Mouse (Mus musculus): ENCODE results near the gene Adamts1. TPM values are rescaled to one million over a fixed set of nuclear protein-coding genes. Genes with fewer than 3 reads are reported as not detected.

Gene Adamts1
- polyA plus RNA-seq (2012; rRNA removed) = 2.3 and 5.1 TPM in 2 replicates

DNA sequence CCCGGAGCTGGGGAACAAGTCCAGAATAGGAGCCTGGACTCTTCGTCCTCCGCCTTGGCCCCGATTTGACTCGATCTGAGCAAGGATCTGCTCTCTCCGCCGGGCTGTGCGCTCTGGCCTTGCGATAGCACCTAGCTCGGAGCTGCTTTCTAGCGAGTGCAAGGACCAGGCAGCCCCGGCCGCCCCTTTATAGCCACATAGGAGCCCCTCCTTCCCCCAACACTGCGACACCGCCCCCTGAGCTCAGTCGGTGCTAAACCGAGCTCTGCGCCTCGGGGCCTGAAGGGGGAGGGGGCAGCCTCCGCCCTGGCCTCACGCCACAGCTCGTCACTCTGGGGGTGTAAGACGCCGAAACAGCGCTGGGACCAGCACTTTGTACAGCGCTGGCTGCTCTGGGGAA lies at the start of gene Adamts1:
Gene Adamts1 (minus strand): TSS at position 160 of the 400 bp plus-strand sequence.
- no peak for DNase-seq (ENCODE audit: low read depth, low spot score)
- 2% methylated on average over 26 of the region's 26 CpGs for WGBS

GRCm38 (mm10) chr16:85827066-85827465 lies 24.2 kb upstream of the Adamts1 start:
- DNase-seq (ENCODE audit: low read depth, low spot score) = no peak
- 52% methylated on average over 3 of the region's 3 CpGs for WGBS

DNA sequence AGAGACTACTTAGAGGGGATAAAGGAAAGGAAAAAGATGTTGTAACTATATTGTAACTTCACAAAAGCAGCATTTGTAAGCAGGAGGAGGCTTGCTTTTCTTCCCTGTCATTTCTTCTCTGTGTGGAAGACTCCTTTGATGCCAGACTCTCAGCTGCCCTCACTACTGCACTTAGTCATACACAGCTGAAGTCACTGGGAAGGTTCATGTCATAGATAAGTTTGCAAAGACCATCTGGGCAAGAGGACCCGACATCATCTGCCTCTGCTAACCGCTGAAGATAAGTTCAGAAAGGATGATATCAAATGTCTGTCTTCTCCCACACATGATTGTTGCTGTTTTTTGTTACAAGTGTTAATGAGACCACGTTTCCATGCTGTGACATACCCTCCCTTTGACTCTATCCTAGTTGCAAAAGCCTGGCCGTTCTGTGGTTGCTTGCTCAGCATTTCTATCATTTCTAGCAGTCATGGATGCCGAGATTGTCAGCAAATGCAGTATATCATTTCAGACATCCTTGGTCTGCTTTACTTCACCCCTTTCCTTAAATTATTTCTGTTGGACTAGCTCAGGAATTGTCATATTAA lies 19.5 kb upstream of the Adamts1 start:
- WGBS = 65% methylated on average over 5 of the region's 5 CpGs
- DNase-seq (ENCODE audit: low read depth, low spot score) = no peak

DNA sequence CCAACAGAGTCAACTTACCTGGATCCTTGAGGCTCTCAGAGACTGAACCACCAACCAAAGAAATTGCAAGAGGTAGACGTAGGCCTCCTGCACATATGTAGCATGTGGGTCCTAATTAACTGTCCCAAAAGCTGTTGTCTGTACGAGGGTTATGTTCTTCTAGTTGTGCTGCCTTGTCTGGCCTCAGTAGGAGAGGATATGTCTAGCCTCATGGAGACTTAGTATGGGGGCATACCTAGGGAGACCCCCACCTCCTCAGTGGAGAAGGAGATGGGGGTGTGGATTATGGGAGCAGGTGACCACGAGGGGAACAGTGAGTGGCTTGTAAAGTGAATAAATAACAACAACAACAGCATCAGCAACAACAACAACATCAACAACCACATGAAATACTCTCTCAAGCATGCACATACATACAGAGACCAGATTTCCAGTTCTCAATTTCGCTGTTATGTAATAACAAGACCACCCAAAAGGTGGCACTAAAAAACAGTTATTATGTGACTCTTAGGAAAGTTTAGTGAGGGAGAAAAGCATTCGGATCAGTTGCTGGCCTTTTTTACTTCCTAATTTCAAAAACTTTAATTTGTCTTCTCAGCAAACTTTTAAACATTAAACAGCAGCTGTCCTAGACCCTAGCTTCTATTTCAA lies 17.0 kb upstream of the Adamts1 start:
- no peak for DNase-seq (ENCODE audit: low read depth, low spot score)
- WGBS = 44% methylated on average over 5 of the region's 5 CpGs

DNA sequence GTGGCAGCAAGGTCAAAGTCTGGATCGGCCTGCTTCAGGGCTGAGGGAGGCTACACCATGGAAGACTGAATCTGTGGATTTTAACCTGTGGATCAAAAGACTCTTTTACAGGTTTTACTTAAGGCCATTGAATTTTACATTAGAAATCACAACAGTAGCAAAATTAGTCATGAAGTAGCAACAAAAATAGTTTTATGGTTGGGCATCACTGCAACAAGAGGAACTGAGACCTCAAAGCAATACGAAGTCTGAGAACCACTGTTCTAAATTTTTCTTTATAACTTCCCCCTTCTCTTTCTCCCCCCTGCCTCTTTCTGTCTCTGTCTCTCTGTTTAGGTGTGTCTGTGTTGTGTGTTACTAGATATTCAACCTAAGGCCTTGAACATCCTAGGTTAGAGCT lies 11.2 kb upstream of the Adamts1 start:
- DNase-seq (ENCODE audit: low read depth, low spot score) = no peak
- 75% methylated on average over 2 of the region's 2 CpGs for WGBS

GRCm38 (mm10) chr16:85807626-85808025 lies 4.7 kb upstream of the Adamts1 start:
- DNase-seq (ENCODE audit: low read depth, low spot score) = no peak
- 10% methylated on average over 2 of the region's 2 CpGs for WGBS

DNA sequence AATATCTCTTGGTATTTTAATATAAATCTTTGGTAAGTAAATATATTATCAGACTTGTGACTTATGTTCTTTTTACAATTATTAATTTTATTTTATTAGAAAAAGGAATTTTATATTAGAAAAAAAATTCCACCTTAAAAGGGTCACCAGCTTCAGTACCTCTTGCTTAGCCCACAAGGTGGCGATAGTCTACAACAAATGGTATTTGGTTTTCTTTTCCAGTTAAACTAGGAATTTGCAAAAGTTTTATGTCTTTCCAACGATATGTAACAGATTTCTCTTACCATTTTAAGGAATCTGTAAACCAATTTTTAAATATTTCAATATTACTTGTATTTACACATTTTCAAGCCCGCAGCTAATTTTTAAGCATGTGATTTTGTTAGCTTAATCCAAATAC lies 4.2 kb upstream of the Adamts1 start:
- no peak for DNase-seq (ENCODE audit: low read depth, low spot score)
- 20% methylated on average over 3 of the region's 3 CpGs for WGBS

DNA sequence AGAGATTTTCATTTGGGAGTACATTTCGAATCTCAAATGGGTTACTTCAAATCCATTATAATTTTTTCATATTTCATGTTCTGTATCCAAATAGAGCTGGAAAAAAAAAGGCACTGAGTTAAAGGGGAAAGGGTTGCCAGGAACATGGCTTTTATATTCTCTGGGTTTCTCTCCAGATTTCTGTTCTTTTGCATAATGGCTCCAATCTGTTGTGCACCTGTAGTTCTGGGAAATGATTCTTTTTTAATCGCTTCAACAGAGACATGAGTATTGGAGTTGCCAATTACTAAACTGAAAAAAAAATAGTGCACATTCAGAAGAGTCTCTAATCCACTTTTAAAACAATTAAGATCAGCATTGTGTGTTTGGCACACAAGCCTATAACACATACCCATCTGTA lies 2.7 kb upstream of the Adamts1 start:
- DNase-seq (ENCODE audit: low read depth, low spot score) = no peak
- WGBS = 59% methylated on average over 2 of the region's 2 CpGs

- 3% methylated on average over 25 of the region's 25 CpGs for WGBS
- no peak for DNase-seq (ENCODE audit: low read depth, low spot score)
Observed at GRCm38 (mm10) chr16:85803613-85804551, 969 bp upstream of the Adamts1 start.

GRCm38 (mm10) chr16:85801971-85802811 lies 722 bp downstream of the Adamts1 start:
- no peak for DNase-seq (ENCODE audit: low read depth, low spot score)
- WGBS = under 1% methylated on average over 67 of the region's 67 CpGs

DNA sequence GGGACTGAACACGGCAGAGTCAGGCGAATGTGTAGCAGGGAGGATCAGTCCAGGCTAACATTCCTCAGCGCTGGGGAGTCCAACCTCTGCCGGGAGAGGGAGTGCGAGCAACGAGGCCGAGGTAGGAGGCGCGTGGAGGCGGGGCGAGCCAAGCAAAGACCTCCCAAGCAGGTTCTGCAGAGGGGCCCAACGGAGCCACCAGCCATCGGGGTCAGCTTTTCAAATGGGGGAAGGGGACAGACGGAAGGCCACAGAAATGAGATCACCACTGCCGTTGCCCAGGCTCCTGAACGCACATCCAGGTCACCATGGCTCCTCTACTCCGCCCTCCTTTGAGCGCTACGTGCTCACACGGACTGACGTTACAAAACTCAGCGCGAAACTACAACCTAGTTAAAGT lies 1.7 kb downstream of the Adamts1 start:
- WGBS = 1% methylated on average over 23 of the region's 23 CpGs
- no peak for DNase-seq (ENCODE audit: low read depth, low spot score)

- DNase-seq (ENCODE audit: low read depth, low spot score) = peak; percentile 40
- 2% methylated on average over 8 of the region's 8 CpGs for WGBS
Observed at GRCm38 (mm10) chr16:85800691-85801090, 2.2 kb downstream of the Adamts1 start.

DNA sequence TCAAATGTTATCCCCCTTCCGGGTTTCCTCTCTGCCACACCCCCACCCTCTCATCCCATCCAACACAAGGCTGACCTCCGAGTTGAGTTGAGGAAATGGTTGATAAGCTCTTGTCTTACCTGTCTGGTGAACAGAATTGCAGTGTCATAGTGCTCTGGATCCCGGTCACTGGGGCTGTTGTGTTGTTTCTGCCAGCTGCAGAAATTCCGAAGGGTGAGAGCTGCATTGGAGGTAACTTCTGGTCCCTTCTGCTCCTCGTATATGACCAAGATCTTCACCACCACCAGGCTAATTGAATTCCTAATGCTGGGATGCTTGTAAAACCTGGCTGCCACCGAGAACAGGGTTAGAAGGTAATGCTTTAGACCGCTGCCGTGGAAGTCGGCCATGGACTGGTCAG lies 2.9 kb downstream of the Adamts1 start:
- 29% methylated on average over 9 of the region's 9 CpGs for WGBS
- no peak for DNase-seq (ENCODE audit: low read depth, low spot score)

DNA sequence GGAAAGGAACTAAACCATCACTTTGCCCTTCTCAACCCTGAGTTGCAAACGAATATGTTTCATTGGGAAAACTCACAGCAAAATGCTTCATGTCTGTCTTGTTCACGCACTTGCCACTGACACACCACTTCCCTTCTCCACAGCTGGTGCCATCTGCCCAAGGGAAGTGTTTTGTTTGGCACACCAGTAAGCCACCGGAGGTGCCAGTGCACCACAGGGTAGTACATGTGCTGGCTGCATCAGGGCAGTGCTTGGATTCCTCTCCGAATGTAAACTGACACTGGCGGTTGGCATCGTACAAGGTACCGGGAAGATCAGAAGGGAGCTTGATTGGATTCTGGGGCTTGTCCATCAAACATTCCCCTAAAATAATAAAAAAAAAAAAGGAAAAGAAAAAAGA lies 4.6 kb downstream of the Adamts1 start:
- 92% methylated on average over 7 of the region's 7 CpGs for WGBS
- no peak for DNase-seq (ENCODE audit: low read depth, low spot score)

GRCm38 (mm10) chr16:85797161-85797560 lies 5.8 kb downstream of the Adamts1 start:
- WGBS = 89% methylated on average over 4 of the region's 4 CpGs

DNA sequence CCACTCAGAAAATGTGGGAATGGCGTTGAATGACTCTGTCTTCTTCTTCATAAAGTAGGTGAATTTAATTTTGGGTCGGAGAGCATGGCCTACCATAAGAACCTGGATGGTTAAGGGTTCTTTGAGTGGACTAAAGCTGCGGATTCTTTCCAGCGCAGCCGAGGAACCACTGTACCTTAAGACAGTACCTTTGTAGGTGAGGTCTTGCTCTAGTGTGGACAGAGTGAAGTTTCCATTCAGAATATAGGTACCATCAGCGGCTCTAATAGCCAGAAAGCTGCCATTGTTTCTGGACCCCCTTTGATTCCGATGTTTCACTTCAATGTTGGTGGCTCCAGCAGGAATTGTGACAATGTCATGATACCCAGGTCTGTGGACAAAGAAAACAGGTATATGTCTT lies 7.2 kb downstream of the Adamts1 start:
- 94% methylated on average over 7 of the region's 7 CpGs for WGBS
- no peak for DNase-seq (ENCODE audit: low read depth, low spot score)

More at GRCm38 (mm10) chr16:85797161-85797560, 5.8 kb downstream of the Adamts1 start:
- no peak for DNase-seq (ENCODE audit: low read depth, low spot score)

DNA sequence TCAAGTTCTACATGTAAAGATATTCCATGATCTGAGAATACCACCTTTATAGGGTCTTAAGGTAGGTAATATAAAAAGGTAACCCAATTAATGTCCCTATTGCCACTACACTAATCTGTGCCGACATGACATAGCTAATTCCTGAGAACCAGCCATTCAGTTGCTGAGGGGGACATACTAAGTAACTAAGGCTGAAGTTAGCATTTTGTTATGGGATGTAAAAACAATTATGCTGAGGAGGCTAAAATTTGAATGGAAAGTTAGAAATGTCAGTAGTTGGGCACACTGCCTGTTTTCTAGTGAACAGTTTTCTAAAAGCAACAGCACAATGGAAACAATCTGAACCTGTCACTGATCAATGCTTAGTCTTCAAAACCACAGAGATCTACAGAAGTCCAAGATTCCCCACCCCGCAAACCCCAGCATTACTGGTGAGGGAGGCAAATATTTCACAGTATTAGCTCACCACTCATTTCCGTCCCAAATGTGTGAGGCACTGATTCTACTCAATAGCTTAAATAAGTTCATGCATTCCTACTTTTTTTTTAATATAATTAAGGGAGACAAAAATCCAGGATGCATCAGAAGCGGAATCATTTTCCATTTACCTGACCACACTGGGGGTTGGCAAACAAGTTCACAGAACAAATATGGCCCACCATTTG lies 9.6 kb downstream of the Adamts1 start:
- DNase-seq (ENCODE audit: low read depth, low spot score) = no peak
- WGBS = 85% methylated on average over 4 of the region's 4 CpGs

GRCm38 (mm10) chr16:85781076-85781475 lies 21.8 kb downstream of the Adamts1 start:
- WGBS = 74% methylated on average over 2 of the region's 2 CpGs
- no peak for DNase-seq (ENCODE audit: low read depth, low spot score)

- DNase-seq (ENCODE audit: low read depth, low spot score) = no peak
Observed at GRCm38 (mm10) chr16:85779775-85780174, 23.1 kb downstream of the Adamts1 start.

All from large intestine, adult 2 months (tissue).